Mouse (Mus musculus): ENCODE results near the gene Sim1.

The Sim1 gene

GRCm38 (mm10) chr10:50901601-50902475 is 7.3 kb downstream of the Sim1 start:
- DNase-seq (ENCODE audit: low spot score in 2 of 2) = no peak

- no peak for DNase-seq (ENCODE audit: low spot score in 2 of 2)
Observed at GRCm38 (mm10) chr10:50902741-50903715, 8.5 kb downstream of the Sim1 start.

GRCm38 (mm10) chr10:50903846-50904763 is 9.6 kb downstream of the Sim1 start:
- DNase-seq (ENCODE audit: low spot score in 2 of 2) = no peak

GRCm38 (mm10) chr10:50904764-50905701 is 10.5 kb downstream of the Sim1 start:
- DNase-seq (ENCODE audit: low spot score in 2 of 2) = no peak

- no peak for DNase-seq (ENCODE audit: low spot score in 2 of 2)
Observed at GRCm38 (mm10) chr10:50910400-50910799, 15.8 kb downstream of the Sim1 start.

GRCm38 (mm10) chr10:50910861-50911410 is 16.4 kb downstream of the Sim1 start:
- DNase-seq (ENCODE audit: low spot score in 2 of 2) = no peak

GRCm38 (mm10) chr10:50915607-50916006 is 21.1 kb downstream of the Sim1 start:
- no peak for DNase-seq (ENCODE audit: low spot score in 2 of 2)

GRCm38 (mm10) chr10:50929281-50929680 is 34.7 kb downstream of the Sim1 start:
- no peak for DNase-seq (ENCODE audit: low spot score in 2 of 2)

GRCm38 (mm10) chr10:50935673-50936072 is 41.1 kb downstream of the Sim1 start:
- DNase-seq (ENCODE audit: low spot score in 2 of 2) = no peak

GRCm38 (mm10) chr10:50973625-50974024 is 79.1 kb downstream of the Sim1 start:
- no peak for DNase-seq (ENCODE audit: low spot score in 2 of 2)

- no peak for DNase-seq (ENCODE audit: low spot score in 2 of 2)
Observed at GRCm38 (mm10) chr10:50981849-50982248, 87.3 kb downstream of the Sim1 start.

- DNase-seq (ENCODE audit: low spot score in 2 of 2) = no peak
Observed at GRCm38 (mm10) chr10:50983620-50984019, 89.1 kb downstream of the Sim1 start.

- no peak for DNase-seq (ENCODE audit: low spot score in 2 of 2)
Observed at GRCm38 (mm10) chr10:51007798-51008197, 113.2 kb downstream of the Sim1 start.

GRCm38 (mm10) chr10:51011391-51012150 is 117.0 kb downstream of the Sim1 start:
- DNase-seq (ENCODE audit: low spot score in 2 of 2) = no peak

GRCm38 (mm10) chr10:51014901-51015300 is 120.3 kb downstream of the Sim1 start:
- no peak for DNase-seq (ENCODE audit: low spot score in 2 of 2)

- DNase-seq (ENCODE audit: low spot score in 2 of 2) = no peak
Observed at GRCm38 (mm10) chr10:51015362-51015761, 120.8 kb downstream of the Sim1 start.

- DNase-seq (ENCODE audit: low spot score in 2 of 2) = no peak
Observed at GRCm38 (mm10) chr10:51023308-51024279, 129.0 kb downstream of the Sim1 start.

Data from thymus, postnatal 10 days (tissue).